Mouse (Mus musculus): Measurements from ENCODE around the gene Ccdc158.

- no peak for TF ChIP-seq MAX (IDR thresholded peaks at IDR 0.05; ENCODE audit: low read depth)
- no peak for TF ChIP-seq SRF (IDR thresholded peaks at IDR 0.05; ENCODE audit: control insufficient read depth, insufficient read length, low read depth)
- peak; percentile 81 for TF ChIP-seq POLR2AphosphoS2 (IDR thresholded peaks at IDR 0.05; ENCODE audit: insufficient read length, low read depth)
- peak; percentile 85 for TF ChIP-seq POLR2A (IDR thresholded peaks at IDR 0.05; ENCODE audit: insufficient read length, low read depth)
Observed at GRCm38 (mm10) chr5:92602691-92603690, 72.1 kb downstream of the Ccdc158 start, which contains the start of gene Stbd1.
